Mouse (Mus musculus): ENCODE results near the gene Vpreb3.

Vpreb3 gene

GRCm38 (mm10) chr10:75942736-75943477, at the start of gene Vpreb3:
Vpreb3 (plus strand) TSS chr10:75943057.
- no peak for DNase-seq (ENCODE audit: low spot score in 2 of 2)

- DNase-seq (ENCODE audit: low spot score in 2 of 2), result peak; percentile 96 to 97
Measured at GRCm38 (mm10) chr10:75893089-75893750, 49.6 kb upstream of the Vpreb3 start, which contains the start of gene Derl3. Derl3 (plus strand) TSS chr10:75893413.

DNA sequence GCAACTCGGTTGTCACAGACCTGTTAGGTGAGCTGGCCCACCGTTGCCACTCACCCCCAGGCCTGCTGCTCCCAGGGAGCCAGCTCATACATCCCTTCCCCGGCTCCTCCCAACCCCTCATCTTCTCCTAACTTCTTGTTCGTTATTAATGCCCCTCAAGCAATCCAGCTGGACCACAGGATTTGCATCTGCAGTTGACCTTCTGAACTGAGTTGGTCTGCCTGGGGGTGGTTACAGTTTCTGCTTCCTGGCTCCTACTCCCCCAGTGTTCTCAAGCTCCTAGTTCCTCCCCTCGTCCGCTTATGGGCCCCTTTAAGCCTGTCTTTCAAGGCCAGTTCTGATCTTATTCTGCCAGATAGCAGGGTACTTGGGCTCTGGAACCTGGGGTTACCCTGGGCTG, 48.3 kb upstream of the Vpreb3 start:
- DNase-seq (ENCODE audit: low spot score in 2 of 2), result no peak

DNA sequence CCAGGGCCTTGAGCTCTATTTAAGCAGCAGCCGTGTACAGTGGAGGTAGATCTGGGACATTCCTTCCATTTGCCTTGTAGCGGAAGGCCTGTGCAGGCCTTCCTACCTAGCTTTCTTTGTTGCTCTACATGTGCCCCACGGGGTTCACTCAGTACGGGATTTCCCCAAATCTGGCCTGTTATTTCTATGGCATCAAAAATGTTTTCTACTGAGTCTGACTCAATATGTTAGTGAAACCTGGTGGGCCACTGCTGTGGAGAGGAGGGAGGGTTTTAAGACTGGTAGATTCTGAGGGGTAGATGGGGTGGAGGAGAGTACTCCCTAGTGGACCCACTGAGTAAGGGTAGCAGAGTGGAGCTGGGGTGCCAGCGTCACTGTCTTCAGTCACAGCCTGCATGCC, 47.1 kb upstream of the Vpreb3 start:
- DNase-seq (ENCODE audit: low spot score in 2 of 2), result no peak

DNA sequence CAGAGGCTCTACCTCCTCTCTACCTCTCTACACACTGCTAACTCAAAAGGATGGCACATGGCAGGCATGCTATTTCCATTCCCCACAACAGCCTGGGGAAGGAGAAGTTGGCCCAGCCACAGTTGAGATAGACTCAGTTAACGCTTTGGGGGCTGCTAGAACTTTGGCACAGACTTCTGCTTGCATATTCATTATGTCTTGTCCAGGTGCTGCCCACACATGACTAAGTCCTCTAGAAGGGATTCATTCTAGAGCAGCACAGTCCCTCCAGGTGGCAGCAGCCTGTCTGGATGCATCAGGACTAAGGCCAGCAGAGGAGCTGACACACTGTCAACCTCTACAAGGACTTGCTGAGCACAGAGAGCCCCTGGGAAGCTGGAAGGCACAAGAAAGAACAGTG, 46.6 kb upstream of the Vpreb3 start:
- DNase-seq (ENCODE audit: low spot score in 2 of 2), result peak; percentile 45 to 67

DNA sequence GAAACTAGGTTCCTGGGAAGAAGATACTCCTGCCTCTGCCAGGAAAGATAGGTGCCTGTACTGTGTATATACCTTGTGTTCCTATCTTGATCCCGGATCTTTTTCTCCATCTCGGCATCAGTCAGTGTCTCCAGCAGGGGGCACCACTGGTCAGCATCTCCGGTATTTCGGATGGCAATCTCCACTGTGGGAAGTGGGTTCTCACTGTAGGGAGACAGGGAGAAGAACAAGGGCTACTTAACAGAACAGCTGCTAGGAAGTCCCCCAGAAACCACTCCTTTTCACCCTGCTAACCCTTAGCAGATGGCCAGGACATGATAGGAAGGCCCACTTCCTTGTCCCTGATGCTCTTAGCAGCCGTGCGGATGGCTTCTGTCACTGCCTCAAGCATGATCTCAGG, 45.5 kb upstream of the Vpreb3 start:
- DNase-seq (ENCODE audit: low spot score in 2 of 2), result peak; percentile 66 to 70

GRCm38 (mm10) chr10:75898039-75898564, 44.8 kb upstream of the Vpreb3 start:
- DNase-seq (ENCODE audit: low spot score in 2 of 2), result no peak

GRCm38 (mm10) chr10:75898846-75899245, 44.0 kb upstream of the Vpreb3 start:
- no peak for DNase-seq (ENCODE audit: low spot score in 2 of 2)

- no peak for DNase-seq (ENCODE audit: low spot score in 2 of 2)
Measured at GRCm38 (mm10) chr10:75904391-75904790, 38.5 kb upstream of the Vpreb3 start.

- DNase-seq (ENCODE audit: low spot score in 2 of 2), result no peak
Measured at GRCm38 (mm10) chr10:75906882-75907281, 36.0 kb upstream of the Vpreb3 start.

- no peak for DNase-seq (ENCODE audit: low spot score in 2 of 2)
Measured at GRCm38 (mm10) chr10:75910698-75911097, 32.2 kb upstream of the Vpreb3 start.

- no peak for DNase-seq (ENCODE audit: low spot score in 2 of 2)
Measured at GRCm38 (mm10) chr10:75913013-75913589, 29.8 kb upstream of the Vpreb3 start.

- DNase-seq (ENCODE audit: low spot score in 2 of 2), result no peak
Measured at GRCm38 (mm10) chr10:75915557-75915956, 27.3 kb upstream of the Vpreb3 start.

DNA sequence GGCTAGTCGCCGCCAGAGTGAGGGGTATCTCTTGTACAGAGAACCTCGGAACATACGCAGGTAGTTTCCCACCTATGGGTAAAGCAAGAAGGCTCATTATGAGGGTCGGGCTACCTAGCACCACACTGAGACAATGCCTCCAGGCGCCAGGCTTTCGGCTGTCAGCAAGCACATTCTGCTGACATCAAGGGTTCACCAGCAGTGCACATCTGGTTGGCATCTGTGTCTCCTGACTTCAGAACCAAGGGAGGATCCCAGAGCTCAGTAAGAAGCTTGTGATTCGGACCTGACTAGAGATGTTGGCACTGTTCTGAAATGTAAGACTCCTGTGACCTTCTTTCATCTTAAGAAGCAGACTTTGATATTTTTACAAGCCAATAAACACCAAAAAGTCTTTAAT, 26.0 kb upstream of the Vpreb3 start:
- no peak for DNase-seq (ENCODE audit: low spot score in 2 of 2)

GRCm38 (mm10) chr10:75919026-75919425, 23.8 kb upstream of the Vpreb3 start:
- no peak for DNase-seq (ENCODE audit: low spot score in 2 of 2)

- DNase-seq (ENCODE audit: low spot score in 2 of 2), result peak; percentile 94 to 97
Measured at GRCm38 (mm10) chr10:75921026-75921725, 21.7 kb upstream of the Vpreb3 start, which contains the start of gene Smarcb1. Smarcb1 (minus strand) TSS chr10:75921617.

DNA sequence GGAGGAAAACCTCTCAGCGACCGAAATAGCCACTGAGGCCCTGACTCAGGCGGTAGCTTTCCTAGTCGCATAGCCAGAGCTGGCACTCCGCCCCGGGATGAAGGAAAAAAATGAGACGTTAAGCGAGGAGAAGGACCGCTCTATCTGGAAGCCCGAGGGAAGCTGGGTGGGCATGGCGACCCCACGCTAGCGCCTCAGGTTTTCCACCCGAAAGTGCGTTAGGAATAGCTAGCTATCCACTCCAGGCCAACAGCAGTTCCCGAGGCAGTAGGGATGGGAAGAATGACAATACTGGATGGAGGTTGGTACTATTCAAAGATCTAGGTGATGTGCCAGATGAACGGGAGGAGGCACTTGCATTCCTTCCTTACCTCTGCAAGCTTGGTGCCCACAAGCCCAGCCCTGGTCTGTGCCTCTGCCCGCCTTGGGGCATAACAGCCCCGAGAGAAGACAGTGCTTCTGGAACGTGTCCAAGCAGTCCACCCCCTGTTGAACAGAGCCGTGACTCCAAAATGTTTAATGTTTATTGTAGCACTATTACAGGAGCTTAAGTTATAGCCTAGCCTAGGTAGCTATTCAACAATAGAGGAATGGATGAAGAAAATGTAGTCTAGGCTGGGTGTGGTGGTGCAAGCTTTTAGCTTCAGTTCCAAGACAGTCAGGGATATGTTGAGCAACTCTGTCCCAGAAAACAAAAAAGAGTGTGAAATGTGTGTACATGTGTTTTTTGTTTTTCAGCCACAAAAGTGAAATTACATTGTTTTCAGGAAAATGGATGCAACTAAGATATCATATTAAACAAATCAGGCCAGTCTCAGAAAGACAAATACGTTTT, 20.9 kb upstream of the Vpreb3 start:
- peak in 1 of 2 experiments; percentile 46 for DNase-seq (ENCODE audit: low spot score in 2 of 2)

DNA sequence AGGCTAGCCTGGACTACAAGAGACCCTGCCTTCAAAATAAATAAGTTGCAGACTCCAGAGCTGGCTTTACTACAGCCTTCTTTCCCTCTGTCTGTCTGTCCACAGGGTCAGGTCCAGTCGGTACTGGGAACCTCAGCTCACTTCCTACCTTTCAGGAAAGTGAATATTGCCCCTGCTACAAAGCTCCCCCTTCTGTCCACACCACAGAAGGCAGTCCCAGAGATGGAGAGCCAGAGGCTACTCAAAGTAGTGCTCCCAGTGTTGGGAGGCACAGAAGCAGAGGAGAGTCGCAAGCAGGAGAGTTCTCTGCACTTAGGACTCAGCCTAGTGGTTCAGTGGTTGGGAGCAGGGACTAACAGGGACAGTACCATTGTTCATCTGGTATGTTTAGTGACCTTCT, 18.5 kb upstream of the Vpreb3 start:
- no peak for DNase-seq (ENCODE audit: low spot score in 2 of 2)

GRCm38 (mm10) chr10:75926396-75926795, 16.5 kb upstream of the Vpreb3 start:
- no peak for DNase-seq (ENCODE audit: low spot score in 2 of 2)

DNA sequence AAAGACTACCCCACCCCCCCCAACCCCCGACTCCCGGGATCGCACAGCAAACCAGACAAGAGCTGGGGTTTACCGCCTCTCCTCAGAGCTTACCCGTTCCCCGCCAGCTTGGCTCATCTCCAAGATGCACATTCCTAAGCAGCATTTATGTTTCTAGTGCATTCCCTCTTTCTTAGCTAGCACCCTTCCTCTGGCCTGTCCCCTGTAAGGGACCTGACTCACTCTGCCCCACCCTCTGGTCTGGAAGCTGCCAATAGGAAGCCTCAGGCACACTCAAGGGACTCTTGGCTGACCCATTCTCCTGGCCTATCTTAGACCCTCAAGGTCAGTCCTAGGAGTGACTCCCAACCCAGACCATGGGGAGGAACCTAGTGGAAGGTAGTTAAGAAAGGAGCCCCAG, 12.6 kb upstream of the Vpreb3 start:
- DNase-seq (ENCODE audit: low spot score in 2 of 2), result no peak

DNA sequence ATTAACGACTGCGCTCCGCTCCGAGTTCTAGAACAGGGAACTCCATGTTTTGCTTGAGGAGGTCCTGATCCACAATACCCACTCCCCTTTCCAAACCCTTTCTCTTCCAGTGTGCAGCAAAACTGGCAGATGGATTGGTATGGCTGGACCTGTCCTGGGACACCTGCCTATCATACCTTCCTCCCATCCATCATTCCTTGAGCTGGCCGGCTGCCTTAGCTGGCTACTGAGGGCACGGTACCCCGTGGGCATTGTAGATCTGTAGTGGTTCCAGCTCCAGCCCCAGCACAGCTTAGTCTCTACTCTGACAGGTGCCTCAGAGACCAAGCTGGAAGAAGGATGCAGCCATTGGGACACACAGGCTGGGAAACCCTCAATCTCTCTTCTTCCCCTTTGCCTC, 11.5 kb upstream of the Vpreb3 start:
- DNase-seq (ENCODE audit: low spot score in 2 of 2), result no peak
